Mouse (Mus musculus): Measurements from ENCODE around the gene Mrtfb. TPM values are rescaled to one million over a fixed set of nuclear protein-coding genes. Genes with fewer than 3 reads are reported as not detected.

Mrtfb gene
- total RNA-seq, 2 experiments from 2014 or later: 92.1 to 104 TPM

DNA sequence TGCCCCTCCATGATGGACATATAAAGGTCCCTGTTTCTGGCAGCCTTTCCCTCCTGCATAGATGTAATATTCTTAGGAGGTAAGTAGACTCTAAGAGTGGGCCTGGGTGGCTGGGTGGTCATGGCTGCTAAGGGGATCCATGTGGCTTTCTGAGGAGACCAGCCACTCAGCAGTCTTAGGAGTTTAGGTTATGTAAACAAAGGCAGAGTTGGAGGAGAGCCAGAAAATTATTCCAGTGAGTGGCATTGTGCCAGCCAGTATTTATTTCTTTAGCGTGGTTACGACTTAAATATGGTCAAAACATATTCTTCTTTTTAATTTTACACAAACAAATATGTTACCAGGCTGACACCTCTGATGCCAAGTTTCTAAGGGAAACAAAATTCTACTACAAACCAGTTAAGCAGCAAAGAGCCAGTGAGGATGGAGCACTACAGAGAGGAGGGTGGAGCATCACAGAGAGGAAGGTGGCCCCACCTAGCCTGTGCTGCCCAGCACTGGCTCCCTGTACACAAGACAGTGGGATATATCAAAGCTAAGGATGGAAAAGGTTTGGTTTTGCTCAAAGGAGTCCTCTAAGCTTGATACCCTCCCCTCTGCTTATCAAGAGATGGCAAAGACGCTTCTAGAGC is 204.6 kb downstream of the Mrtfb start:
- no peak for DNase-seq (ENCODE audit: low spot score in 2 of 2)

DNA sequence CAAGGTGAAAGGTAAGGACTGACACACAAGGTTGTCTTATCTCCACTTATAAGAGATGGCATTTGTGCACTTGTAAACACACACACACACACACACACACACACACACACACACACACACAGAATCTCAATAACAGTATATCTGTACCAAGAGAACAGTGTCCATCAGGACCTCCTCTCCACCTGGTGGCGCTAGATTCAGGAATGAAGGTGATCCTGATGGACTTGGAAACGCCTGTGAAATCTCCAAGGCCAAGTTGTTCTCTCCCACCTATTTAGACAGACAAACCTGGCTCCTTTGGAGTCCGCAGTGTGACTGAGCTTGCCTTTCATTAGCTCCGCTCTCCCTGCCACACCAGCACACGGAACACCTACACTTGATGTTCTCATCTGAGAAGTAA is 208.4 kb downstream of the Mrtfb start:
- no peak for DNase-seq (ENCODE audit: low spot score in 2 of 2)

Small RNAs within 50 kb of the gene (microRNA-seq; reads per million reads assigned to microRNA genes)
- gene Mir193b: 156 to 159 reads per million in 2 experiments
- 0.67 to 2.5 reads per million in 2 experiments for gene Mir365-1

Other genes starting within 250 kb of the Mrtfb start
- gene Ercc4, start 146.8 kb upstream of the Mrtfb start, total RNA-seq (2021): 10 to 100 TPM; 24.6 to 26.5 TPM

Measured in layer of hippocampus, postnatal 10 days (tissue).